Mouse (Mus musculus) embryonic facial prominence, embryonic 15.5 days (tissue): ENCODE data around the gene Dusp13. TPM values are rescaled to one million over a fixed set of nuclear protein-coding genes. Genes with fewer than 3 reads are reported as not detected.

ENCODE experiments used
- ATAC-seq: fragments of 200-750 bp; cut with Nextera tagmentation; 2 replicates; pipeline ENCODE4 v1.8.0; 2017; ENCODE audit warnings: low read depth, moderate TSS enrichment; ENCODE audit not compliant: insufficient number of reproducible peaks, low FRiP score, low TSS enrichment
- H3K27ac ChIP-seq: fragments of 300-500 bp; sonication (generic); replicated peaks from 2 replicates; pipeline ENCODE4 v1.5.1; 2015; ENCODE audit warnings: mild to moderate bottlenecking, inconsistent platforms
- H3K27me3 ChIP-seq: fragments of 300-500 bp; sonication (generic); 2 replicates; pipeline ENCODE4 v1.6.1; 2015; ENCODE audit warnings: inconsistent platforms
- H3K36me3 ChIP-seq: fragments of 300-500 bp; sonication (generic); 2 replicates; pipeline ENCODE4 v1.6.1; 2015; ENCODE audit warnings: mild to moderate bottlenecking, inconsistent platforms
- H3K4me1 ChIP-seq: fragments of 300-500 bp; sonication (generic); 2 replicates; pipeline ENCODE4 v1.6.1; 2015; ENCODE audit warnings: inconsistent platforms
- H3K4me2 ChIP-seq: fragments of 300-500 bp; sonication (generic); replicated peaks from 2 replicates; pipeline ENCODE4 v1.6.1; 2015; ENCODE audit warnings: mild to moderate bottlenecking, inconsistent platforms
- H3K4me3 ChIP-seq: fragments of 300-500 bp; sonication (generic); replicated peaks from 2 replicates; pipeline ENCODE4 v1.5.1; 2015; ENCODE audit warnings: mild to moderate bottlenecking, inconsistent platforms
- H3K9ac ChIP-seq: fragments of 300-500 bp; sonication (generic); 2 replicates; pipeline ENCODE4 v1.6.1; 2015; ENCODE audit warnings: inconsistent platforms
- H3K9me3 ChIP-seq: fragments of 300-500 bp; sonication (generic); replicated peaks from 2 replicates; pipeline ENCODE4 v1.6.1; 2016; ENCODE audit warnings: inconsistent platforms
- WGBS: fragments of 180-500 bp; shearing (Covaris S2); methylation state at CpG from one replicate; pipeline ENCODE4 v1.1.7; 2015; 5-methylcytosine and 5-hydroxymethylcytosine counted together
- polyA plus RNA-seq: library from polyadenylated mRNA; unstranded; fragments of >200 nt; fragmentation: Nextera tagmentation; extraction: Ambion mirVana; gene quantifications from 2 replicates; pipeline ENCODE4 v1.2.1, GENCODE M21; 2015

Dusp13 gene
- polyA plus RNA-seq, 1 experiment from 2014 or later, result 0.49 TPM

DNA sequence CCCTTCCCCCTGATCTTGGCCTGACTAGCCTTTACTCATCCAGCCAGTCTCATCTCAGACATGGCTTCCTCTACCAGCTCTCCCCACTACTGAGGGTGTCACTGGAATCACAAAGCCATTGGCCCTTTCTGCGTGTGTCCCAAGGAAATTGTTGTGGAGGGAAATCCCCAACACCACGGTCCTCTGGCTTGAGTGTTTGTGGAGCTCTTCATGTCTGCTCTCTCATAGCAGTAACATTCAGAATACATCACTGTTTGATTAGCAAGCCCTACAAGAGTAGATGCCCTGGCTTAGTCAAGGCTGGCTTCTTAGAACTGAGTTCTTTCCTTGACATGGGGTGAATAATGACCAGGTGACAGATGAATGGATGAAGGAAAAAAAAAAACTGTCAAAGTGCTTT, 4.1 kb downstream of the Dusp13 start:
- H3K4me2 ChIP-seq, result no peak overlapping the region
- no peaks in the 10 kb centered on the region for H3K9me3 ChIP-seq
- WGBS, result 84% methylated on average over 2 of the region's 2 CpGs
- H3K27ac ChIP-seq, result no peak overlapping the region
- ATAC-seq, result no peak
- H3K27me3 ChIP-seq, result no peaks in the 10 kb centered on the region
- H3K4me1 ChIP-seq, result peaks cover 10% of the 10 kb centered on the region
- no peaks in the 10 kb centered on the region for H3K36me3 ChIP-seq
- no peak overlapping the region for H3K4me3 ChIP-seq
- no peak overlapping the region for H3K9ac ChIP-seq

DNA sequence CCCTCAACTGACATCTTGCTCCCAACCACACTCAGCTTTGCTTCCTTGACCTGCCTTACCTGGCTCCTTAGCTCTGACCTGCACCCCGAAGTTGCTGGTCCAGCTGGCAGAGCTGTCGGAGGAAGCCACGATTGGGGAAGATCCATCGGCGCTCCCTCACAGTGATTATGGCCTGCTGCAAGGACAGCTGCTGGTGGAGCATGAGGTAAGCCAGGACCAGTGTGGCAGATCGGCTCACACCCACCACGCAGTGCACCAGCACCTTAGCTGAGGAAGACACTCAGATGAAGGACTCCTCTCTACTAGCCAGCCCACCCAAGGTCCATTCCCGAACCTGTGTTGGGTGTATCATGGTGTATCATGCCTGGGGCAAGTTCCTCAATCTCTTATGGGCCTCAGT, 4.7 kb downstream of the Dusp13 start:
- ATAC-seq, result no peak
- 91% methylated on average over 8 of the region's 8 CpGs for WGBS
- Histone ChIP-seq H3K36me3 (no peaks in the 10 kb centered on the region), H3K4me3 (no peak overlapping the region), H3K27ac (no peak overlapping the region), H3K4me1 (0 out of 2 replicates have a peak, but pooled peaks cover 12% of the 10 kb centered on the region), H3K9me3 (no peaks in the 10 kb centered on the region), H3K4me2 (no peak overlapping the region), H3K9ac (no peak overlapping the region), H3K27me3 (no peaks in the 10 kb centered on the region)

DNA sequence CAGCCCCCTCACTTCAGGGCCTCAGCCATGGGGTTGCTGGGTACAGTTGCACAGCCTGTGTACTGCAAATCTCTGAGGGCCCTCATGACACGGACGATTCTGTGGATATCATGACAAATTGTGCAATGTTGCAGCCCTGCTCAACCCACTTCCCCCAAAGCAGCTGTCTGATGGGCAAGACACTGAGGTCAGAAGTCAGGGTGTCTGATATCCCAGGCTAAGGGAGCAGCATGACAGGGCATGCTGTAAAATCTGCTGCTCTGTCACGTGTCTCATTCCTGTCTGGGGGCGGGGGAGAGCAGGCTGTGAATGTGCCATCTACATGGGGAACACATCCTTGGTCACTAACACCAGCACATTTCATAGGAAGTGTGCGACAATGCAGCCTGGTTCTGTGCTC, 5.8 kb downstream of the Dusp13 start:
- 0 out of 2 replicates have a peak, but pooled peaks cover 12% of the 10 kb centered on the region for H3K4me1 ChIP-seq
- 60% methylated on average over 5 of the region's 5 CpGs for WGBS
- no peaks in the 10 kb centered on the region for H3K9me3 ChIP-seq
- no peaks in the 10 kb centered on the region for H3K27me3 ChIP-seq
- H3K4me2 ChIP-seq, result no peak overlapping the region
- no peak overlapping the region for H3K9ac ChIP-seq
- no peak for ATAC-seq
- no peaks in the 10 kb centered on the region for H3K36me3 ChIP-seq
- no peak overlapping the region for H3K4me3 ChIP-seq
- no peak overlapping the region for H3K27ac ChIP-seq

DNA sequence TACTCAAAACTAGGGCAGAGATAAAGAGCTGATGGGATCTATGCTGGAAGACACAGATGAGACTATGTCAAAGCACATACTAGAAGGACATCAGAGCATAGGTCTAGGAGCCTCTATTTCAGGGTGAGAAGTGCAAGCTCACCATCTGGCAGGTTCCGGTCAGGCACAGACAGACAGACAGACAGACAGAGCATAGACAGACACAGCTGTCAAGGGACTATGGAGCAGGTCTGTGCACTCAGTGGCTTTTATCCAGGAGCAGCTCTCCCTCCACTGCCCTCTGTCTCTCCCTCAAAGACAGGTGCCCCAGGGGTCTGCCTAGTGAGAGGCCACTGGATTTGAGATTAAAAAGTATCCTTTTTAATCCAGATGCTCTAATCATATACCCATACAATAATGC, 6.8 kb downstream of the Dusp13 start:
- Histone ChIP-seq H3K9me3 (no peaks in the 10 kb centered on the region), H3K4me2 (no peak overlapping the region), H3K36me3 (no peaks in the 10 kb centered on the region), H3K27ac (no peak overlapping the region), H3K9ac (no peak overlapping the region), H3K27me3 (no peaks in the 10 kb centered on the region), H3K4me3 (no peak overlapping the region), H3K4me1 (0 out of 2 replicates have a peak, but pooled peaks cover 7% of the 10 kb centered on the region)
- 81% methylated on average over 1 of the region's 1 CpGs for WGBS
- no peak for ATAC-seq

DNA sequence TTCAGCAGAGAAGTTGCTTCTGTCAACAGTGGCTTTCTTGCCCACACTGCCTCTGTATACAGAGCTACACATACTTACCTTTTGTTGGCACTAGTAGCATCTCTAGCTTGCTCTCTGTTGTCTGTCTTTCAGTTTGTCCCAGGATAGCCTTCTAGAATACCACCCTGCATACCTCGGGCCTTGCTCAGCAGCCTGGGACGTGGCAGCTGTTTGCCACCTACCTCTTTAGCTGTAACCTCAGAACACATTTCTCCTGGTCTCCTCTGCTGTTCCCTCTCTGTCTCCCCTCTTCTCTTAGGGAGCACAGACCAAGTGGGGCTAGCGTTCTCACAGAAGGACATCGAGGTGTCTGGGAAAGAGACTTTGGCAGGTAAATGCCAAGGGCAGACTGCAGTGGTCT, 8.5 kb downstream of the Dusp13 start:
- H3K9ac ChIP-seq, result no peak overlapping the region

DNA sequence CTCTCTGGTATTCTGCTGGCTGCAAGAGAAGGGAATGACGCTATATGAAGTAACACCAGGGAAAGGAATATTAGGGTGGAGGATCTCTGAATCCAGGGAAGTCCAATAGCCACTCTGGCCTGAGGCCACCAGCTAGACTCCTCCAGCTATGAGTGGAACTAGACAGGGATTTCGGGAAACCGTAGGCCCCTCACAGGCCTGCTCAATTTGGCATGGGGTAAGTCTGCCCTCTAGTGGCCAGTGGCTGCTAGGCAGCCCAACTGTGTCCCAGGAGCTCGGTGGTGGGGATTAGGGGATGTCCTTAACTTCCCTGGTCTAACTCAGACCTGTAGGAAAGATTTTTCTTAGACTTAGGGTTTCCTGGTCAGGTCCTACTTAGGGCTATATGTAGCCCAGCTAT, 9.2 kb downstream of the Dusp13 start:
- H3K27ac ChIP-seq, result no peak overlapping the region
- H3K27me3 ChIP-seq, result no peaks in the 10 kb centered on the region
- no peaks in the 10 kb centered on the region for H3K36me3 ChIP-seq
- H3K9ac ChIP-seq, result no peak overlapping the region
- no peak overlapping the region for H3K4me2 ChIP-seq
- H3K9me3 ChIP-seq, result no peaks in the 10 kb centered on the region
- peak; percentile 69; the same call in 1 of the 2 replicates for ATAC-seq
- H3K4me1 ChIP-seq, result 0 out of 2 replicates have a peak, but pooled peaks cover 7% of the 10 kb centered on the region
- 9% methylated on average over 4 of the region's 4 CpGs for WGBS
- H3K4me3 ChIP-seq, result no peak overlapping the region

More for the DNA sequence above, 8.5 kb downstream of the Dusp13 start:
- H3K27ac ChIP-seq, result no peak overlapping the region
- H3K36me3 ChIP-seq, result no peaks in the 10 kb centered on the region
- 97% methylated on average over 4 of the region's 4 CpGs for WGBS
- no peak for ATAC-seq
- H3K9me3 ChIP-seq, result no peaks in the 10 kb centered on the region
- H3K4me3 ChIP-seq, result no peak overlapping the region
- no peak overlapping the region for H3K4me2 ChIP-seq
- H3K27me3 ChIP-seq, result no peaks in the 10 kb centered on the region
- H3K4me1 ChIP-seq, result 0 out of 2 replicates have a peak, but pooled peaks cover 7% of the 10 kb centered on the region

DNA sequence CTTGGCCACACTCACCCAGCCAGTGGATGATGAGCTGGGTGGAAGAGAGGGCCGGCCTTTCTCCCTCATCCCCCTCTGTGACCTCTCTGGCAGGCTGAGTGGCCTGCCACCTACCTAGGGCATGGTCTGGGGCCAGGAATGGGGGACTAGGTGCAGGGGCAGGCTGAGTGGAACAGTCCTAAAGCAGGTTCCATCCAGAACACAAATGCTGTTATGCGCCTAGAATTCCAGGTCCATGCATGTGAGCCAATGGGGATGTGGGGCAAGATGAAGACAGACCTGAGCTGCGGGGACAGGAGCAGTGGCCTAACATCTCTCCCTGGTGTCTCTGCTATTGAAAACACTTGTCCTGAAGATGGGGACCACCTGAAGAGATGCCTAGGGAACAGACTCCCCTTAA, 9.7 kb downstream of the Dusp13 start:
- ATAC-seq, result no peak
- Histone ChIP-seq H3K4me2 (no peak overlapping the region), H3K9ac (no peak overlapping the region), H3K9me3 (no peaks in the 10 kb centered on the region), H3K27ac (no peak overlapping the region), H3K36me3 (no peaks in the 10 kb centered on the region), H3K4me1 (0 out of 2 replicates have a peak, but pooled peaks cover 7% of the 10 kb centered on the region), H3K4me3 (no peak overlapping the region), H3K27me3 (no peaks in the 10 kb centered on the region)
- 88% methylated on average over 3 of the region's 3 CpGs for WGBS

DNA sequence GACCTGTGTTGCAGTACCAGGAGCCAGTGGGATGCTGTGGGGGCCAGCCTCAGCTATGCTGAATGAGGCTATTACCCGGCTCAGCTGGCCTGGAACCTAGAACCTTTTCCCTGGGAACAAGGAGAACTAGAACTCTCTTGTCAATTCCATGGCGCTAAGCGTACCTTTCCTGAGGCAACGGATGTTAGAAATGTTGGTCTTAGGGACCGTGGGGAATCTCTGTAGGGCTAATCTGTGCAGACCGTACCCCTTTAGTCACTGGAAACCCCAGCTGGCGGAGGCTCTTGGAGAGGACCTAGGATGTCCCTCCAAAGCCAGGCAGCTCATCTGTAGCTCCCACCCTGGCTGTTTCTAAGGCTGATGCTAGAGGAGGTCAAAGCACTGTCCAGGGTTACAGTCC, 10.6 kb downstream of the Dusp13 start:
- no peak for ATAC-seq
- WGBS, result 93% methylated on average over 7 of the region's 7 CpGs
- no peak overlapping the region for H3K9ac ChIP-seq

DNA sequence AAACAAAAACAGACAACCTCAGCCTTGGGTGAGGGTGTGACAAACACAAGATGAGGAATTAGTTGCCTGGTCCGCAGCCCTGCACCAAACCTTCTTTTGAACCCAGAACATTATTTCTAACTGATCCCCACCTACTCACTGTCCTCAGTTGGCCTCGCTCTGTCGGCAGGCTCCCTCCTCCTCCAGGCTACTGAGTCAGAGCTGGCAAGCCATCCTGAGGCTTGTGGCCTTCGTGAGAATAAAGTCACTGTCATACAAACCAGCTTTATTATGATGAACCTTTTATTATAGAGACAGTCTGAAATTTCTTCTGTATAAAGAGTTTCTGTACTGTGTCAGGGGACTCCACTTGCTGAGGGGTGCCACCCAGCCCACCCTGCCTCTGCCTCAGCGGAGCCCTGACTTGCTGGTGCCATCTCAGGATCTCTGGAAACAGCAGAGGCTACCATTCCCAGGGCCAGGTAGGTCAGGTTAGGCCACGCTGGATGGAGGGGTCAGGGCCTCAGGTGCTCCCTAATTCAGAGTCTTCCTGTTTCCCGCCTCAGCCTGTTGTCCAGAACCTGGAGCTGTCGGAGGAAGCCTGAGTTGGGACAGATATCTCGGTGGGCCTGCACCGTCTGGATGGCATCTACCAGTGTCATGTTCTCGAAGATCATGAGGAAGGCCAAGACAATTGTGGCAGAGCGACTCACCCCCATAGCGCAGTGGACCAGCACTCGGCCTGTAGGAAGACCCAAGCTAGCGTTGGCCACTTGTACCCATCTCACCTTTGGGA, 17.7 kb downstream of the Dusp13 start:
- 90% methylated on average over 15 of the region's 15 CpGs for WGBS
- ATAC-seq, result no peak; the same call in 1 of the 2 replicates
- H3K9me3 ChIP-seq, result no peaks in the 10 kb centered on the region

More for the DNA sequence above, 10.6 kb downstream of the Dusp13 start:
- Histone ChIP-seq H3K9me3 (no peaks in the 10 kb centered on the region), H3K36me3 (no peaks in the 10 kb centered on the region), H3K4me1 (0 out of 2 replicates have a peak, but pooled peaks cover 7% of the 10 kb centered on the region), H3K4me2 (no peak overlapping the region), H3K4me3 (no peak overlapping the region), H3K27ac (no peak overlapping the region), H3K27me3 (no peaks in the 10 kb centered on the region)

DNA sequence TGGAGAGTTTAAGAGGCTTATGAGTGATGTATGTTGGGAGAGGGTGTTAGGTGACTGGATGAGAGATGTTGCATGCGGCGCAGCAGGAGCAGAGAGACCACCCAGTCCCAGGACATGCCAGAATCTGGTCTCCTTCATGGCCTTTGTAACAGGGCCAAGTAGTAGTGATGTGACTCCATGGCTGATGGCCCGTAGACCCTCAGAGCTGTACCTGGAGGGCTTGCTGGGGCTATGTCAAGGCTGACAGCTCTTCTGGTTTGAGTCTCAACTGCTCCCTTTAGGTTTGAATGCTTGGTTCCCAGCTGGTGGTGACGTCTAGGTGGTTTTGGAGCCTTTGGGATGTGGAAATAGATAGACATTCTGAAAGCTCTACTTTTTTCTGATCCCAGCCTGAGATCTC, 21.0 kb downstream of the Dusp13 start:
- 92% methylated on average over 4 of the region's 4 CpGs for WGBS
- no peak overlapping the region for H3K4me2 ChIP-seq
- no peak overlapping the region for H3K27ac ChIP-seq
- H3K9ac ChIP-seq, result no peak overlapping the region
- H3K4me1 ChIP-seq, result no peaks in the 10 kb centered on the region
- ATAC-seq, result no peak
- H3K27me3 ChIP-seq, result no peaks in the 10 kb centered on the region
- H3K4me3 ChIP-seq, result no peak overlapping the region
- no peaks in the 10 kb centered on the region for H3K36me3 ChIP-seq
- no peaks in the 10 kb centered on the region for H3K9me3 ChIP-seq

More for the DNA sequence above, 17.7 kb downstream of the Dusp13 start:
- H3K9ac ChIP-seq, result no peak overlapping the region
- H3K4me2 ChIP-seq, result no peak overlapping the region
- no peaks in the 10 kb centered on the region for H3K36me3 ChIP-seq
- H3K4me1 ChIP-seq, result no peaks in the 10 kb centered on the region
- no peak overlapping the region for H3K4me3 ChIP-seq
- H3K27me3 ChIP-seq, result no peaks in the 10 kb centered on the region
- no peak overlapping the region for H3K27ac ChIP-seq

DNA sequence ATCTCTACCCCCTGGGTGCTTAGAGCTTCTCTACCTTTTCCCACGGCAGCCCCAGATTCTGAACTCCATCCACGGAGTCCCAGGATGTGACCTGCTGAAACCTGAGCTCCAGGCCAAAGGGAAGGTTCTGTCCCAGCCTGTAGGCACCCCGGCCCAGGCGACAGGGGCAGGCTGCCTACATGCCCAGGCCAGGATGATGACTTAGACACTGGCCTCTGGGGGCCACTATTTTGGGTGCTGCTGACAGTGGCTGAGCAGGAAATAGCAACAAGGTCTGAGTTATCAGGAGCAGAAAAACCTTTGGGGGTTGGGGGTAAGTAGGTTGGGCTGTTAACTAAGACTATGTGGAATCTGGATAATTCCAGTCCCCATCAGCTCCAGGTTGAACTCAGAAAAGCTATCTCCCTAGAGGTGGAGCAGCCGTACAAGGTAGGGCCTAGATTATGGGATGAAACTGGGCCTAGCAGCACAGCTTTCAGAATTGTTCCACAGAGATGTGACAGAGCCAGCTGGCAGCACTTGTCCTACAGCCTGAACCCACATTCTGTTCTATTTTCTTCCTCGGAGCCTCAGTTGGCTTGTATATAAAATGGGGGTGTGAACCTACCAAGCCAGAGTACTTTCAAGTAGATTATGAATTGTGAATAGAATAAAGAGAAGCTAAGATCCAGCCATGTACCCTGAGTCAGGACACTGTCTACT, 21.8 kb downstream of the Dusp13 start:
- Histone ChIP-seq H3K27ac (no peak overlapping the region), H3K27me3 (0 out of 2 replicates have a peak, but pooled peaks cover 2% of the 10 kb centered on the region), H3K9me3 (no peaks in the 10 kb centered on the region), H3K4me3 (no peak overlapping the region), H3K9ac (no peak overlapping the region), H3K4me1 (no peaks in the 10 kb centered on the region), H3K4me2 (no peak overlapping the region), H3K36me3 (no peaks in the 10 kb centered on the region)
- 61% methylated on average over 6 of the region's 6 CpGs for WGBS
- ATAC-seq, result no peak
